Mouse (Mus musculus) cerebellum, adult 9-11 months (tissue): ENCODE data around the gene Cox14.
"Not testable (repeated sequence)": the region's sequence is repeated elsewhere in the genome, so short reads cannot be mapped to it uniquely, and the experiment has no call there.

ENCODE experiments used
- DNase-seq: peaks from one replicate; pipeline ENCODE4 v3.0.0; 2022

Cox14 gene

DNA sequence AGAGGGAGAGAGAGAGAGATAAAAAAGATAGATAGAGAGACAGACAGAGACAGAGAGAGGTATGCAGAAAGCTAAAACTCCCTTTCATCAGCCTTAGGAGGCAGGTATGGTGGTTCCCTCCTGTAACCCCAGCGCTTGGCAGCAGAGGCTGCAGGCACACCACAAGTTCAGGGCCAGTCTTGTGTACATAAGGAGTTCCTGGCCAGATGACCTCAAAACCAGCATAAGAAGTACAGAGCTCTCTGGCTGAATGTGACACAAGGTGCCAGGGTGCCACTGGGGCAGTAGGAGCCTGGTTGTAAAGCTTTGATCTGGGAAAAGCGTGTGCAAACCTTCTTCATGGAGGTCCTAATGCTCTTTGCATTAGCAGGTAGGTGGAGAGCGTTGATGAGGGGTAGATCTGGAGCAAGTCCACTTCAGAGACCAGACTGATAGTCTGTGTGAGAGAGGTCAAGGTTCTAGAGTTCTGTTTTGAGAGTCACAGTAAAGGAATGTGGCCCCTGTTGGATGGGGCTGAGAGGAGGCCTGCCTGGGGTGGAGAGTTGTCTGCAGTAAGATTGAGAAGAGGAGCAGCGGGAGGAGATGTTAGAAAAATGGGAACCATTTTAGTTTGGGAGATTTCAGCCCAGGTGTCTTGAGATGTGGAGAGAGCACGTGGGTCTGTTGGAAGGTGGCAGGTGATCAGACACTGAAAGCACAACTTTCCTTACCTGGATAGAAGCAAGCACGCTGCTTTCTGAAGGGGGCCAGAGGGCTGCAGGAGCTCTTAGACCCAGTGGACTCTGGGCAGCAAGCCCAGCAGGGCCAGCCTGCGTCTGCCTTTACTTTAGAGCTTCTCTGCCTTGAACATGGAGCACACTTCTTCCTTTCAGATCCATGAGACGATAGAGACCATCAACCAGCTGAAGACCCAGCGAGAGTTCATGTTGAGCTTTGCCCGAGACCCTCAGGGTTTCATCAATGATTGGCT is 14.9 kb upstream of the Cox14 start:
- DNase-seq: no peak

- no peak for DNase-seq
Measured at GRCm38 (mm10) chr15:99711491-99711890, 13.9 kb upstream of the Cox14 start.

DNA sequence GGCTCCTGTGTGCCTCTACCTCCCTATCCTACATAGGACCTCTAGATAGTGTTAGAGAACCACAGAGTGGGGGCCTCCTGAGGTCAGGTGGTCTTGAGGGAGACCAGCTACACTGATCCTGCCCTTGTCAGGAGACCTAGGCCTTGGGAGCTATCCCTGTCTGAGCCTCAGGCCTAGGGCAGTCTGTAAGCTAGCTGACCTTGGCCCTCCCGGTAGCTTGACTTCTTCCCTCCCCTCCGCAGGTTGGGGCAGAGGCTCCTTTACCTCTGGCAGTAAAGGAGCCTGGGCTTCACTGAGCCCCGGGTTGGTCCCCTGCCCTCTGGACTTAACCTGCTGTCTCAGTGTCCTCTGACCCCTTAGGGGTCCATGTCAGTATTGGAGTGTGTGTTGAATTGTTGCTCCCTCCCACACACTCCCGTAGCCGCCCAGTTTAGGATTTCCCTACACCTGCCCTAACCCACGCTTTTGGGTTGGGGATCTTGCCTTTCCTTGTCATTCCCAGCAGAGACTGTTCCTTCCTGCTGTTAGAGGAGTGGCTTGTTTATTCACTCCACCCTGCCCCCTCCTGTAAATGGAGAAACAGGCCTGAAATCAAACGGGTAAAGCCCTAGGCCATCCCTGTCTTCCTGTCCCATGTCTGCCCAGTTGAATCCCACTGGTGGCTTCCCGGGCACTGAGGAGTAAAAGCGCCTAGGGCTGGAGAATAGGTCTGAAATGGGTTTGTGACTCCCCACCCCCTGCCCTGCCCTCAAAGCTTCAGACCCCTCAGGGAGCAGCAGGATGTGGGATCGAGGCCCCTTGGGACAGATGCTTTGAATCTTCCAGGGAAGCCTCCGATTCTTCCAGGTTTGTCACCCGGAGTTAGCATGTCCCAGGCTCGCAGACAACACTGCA is 12.5 kb upstream of the Cox14 start:
- no peak for DNase-seq

DNA sequence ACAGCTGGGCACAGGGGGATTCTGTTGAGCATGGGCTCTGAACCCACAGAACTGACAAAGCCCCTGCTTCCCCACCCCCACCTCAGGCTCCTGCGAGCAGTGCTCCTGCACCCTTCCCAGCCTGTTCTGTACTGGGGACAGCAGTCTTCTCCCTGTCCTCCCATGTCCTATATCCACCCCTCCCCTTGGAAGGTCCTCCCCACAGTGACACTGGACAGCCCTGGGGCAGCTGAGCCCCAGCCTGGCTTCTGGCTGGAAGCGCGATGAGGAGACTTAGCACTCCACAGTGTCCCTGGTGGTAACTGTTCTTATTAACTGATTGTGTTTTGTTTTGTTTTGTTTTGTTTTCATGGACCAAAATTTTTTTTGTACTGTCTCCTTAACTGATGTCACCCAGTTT is 11.8 kb upstream of the Cox14 start:
- no peak for DNase-seq

DNA sequence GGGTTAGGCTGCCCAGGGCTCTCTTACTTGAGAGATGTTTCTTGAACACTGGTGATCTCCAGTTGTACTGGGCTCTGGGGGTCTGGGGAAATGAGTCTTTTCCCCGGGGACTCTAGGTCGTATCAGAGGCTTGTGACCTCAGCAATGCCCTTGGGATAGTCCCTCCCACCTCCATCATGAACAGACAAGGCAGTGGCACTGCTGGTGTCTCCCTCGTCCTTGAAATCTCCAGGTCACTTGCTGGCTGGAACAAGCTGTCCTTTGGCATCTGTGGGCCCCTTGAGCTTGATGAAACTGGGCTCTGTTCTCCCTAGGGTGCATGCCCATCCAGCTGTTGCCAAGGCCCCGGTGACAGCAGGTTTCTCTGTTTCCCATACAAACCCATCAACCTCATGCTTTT is 11.2 kb upstream of the Cox14 start:
- DNase-seq: peak; percentile 67

GRCm38 (mm10) chr15:99714858-99715257 is 10.6 kb upstream of the Cox14 start:
- peak; percentile 90 for DNase-seq

DNA sequence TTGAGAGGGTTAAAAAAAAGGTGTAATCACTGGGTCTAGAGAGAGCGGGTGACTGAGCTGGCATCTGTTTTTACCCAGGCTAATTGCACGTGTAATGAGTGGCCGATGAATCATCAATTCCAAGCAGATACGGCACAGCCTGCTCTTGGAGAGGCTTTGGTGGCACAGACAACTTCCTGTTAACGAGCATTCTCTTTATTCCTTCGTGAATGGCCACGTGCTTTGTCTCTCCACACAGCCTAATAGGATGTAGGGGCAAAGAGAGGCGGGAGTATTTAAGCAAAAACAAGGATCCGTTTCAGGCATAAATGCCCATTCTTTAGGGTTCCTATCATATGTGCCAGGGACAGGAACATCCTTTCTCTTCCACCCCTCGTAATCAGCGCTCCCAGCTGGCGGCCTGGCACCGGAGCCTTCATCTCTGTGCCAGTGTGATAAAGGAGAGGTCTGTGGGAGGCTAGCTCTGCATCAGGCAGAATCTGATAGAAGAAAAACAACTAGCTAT is 10.0 kb upstream of the Cox14 start:
- DNase-seq: peak; percentile 74

DNA sequence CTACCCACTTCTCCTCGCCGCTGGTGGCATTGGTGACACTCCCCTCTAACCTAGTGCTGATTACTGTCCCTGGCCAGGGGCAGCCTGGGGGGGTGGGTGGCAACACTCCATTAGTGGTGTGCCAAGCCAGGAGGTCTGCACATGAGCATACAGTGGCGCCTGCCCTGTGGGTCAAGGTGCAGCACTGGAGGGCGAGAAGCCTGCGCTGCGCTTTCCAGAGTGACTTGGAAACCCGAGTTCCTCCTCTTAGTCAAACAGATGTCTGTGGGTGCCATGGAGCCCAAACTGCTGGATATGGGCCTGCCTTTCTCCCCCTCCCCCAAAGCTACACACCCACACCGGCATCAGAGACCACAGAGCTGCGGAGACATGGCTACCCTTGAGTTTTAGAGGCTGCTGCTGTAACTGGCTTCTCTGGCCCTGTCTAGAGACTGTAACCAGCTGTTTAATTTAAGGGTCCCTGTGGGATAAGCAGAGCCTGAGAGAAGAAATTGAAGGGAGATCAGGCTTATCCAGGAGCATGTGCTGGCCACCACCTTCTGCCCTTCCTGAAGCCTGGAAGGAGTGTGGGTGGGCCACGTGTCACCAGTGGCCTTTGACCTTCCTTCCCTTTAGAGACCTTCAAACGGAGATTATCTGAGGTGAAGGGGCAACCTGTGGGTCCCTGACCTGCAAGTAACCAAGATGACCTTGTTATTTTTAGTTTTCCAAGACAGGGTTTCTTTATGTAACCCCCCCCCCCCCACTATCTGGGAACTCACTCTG is 9.3 kb upstream of the Cox14 start:
- peak; percentile 67 for DNase-seq

DNA sequence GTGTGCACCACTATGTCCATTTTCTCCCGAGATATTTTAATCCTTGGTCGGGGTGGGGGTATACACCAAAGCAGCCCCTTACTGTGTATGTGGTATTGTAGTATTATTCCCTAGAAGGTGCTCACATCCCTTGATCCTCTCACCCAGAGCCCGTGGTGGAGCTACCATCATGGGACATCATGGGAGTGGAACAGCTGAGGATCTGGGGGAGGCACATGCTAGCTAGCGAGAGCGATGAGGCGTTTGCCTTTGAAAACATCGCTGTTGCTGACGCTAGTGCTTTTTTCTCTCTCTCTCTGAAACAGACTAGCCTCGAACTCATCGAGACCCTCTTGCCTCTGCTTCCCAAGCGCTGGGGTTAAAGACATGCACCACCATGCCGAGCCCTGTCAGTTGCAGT is 8.6 kb upstream of the Cox14 start:
- peak; percentile 57 for DNase-seq

DNA sequence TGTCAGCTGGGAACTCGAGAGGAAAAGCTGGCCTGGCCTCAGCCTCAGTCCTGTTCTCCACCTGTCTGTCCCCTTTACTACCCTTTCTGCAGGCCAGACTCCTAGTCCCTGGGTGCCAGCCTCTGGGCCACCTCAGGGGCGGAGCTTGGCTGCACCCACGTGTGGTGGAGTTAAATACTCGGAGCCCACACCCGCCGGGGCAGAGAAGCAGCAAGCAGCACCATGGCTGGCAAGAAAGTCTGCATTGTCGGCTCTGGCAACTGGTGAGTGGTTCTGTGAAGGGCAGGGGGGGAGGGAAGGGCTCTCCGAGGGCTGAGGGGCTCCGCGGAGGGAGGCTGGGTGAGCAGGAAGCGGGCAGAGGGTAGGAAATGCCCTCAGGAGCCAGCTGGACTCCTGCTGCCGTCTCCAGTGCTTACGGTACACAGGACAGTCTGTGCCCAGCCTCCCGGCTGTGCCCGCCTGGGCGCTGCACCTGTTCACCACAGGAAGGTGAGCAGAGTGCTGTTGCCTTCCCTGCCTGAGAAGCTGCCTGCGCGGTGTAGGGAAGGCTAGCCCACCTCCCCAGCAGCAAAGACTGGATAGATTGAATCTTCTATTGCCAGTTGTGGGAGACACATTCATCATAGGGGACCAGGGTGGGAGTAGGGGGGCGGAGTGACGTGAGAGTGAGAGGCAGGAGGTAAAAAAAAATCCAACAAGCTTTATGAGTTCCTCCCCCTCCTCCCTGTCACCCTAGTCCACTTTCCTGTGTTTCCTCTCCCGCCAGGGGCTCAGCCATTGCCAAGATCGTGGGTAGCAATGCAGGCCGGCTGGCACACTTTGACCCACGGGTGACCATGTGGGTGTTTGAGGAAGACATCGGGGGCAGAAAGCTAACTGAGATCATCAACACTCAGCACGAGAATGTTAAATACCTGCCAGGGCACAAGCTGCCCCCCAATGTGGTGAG is 7.8 kb upstream of the Cox14 start, which contains the start of gene Gpd1:
TSS of gene Gpd1 (plus strand) at position 130 of the 949 bp plus-strand sequence.
- peak; percentile 93 for DNase-seq

GRCm38 (mm10) chr15:99718461-99719021 is 6.9 kb upstream of the Cox14 start:
- peak; percentile 77 for DNase-seq

GRCm38 (mm10) chr15:99719865-99720264 is 5.6 kb upstream of the Cox14 start:
- peak; percentile 52 for DNase-seq

DNA sequence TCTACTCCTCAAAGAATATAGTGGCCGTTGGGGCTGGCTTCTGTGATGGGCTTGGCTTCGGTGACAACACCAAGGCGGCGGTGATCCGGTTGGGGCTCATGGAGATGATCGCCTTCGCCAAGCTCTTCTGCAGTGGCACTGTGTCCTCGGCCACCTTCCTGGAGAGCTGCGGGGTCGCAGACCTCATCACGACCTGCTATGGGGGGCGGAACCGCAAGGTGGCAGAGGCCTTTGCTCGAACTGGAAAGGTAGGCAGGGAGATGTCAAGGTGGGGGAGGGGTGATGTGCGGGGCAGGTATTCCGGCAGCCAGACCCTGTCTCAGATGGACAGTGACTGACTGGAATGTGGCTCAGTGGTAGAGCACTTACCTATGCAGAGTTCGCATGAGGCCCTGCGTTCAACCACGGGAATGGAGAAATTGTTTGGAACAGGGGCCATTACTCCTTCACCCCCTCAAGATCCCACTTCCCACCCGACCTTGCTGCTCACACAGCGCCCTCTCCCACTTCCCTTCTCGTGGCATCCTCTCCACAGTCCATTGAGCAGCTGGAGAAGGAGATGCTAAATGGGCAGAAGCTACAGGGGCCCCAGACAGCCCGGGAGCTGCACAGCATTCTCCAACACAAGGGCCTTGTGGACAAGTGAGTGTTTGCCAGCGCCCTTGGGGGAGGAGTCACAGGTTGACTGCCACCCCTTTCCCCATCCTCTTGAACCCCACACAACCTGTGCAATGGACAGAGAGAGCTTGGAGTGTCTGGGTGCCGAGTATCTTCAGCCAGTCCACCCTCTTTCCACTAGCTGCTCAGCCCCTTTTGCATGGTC is 3.3 kb upstream of the Cox14 start:
- peak; percentile 62 for DNase-seq

DNA sequence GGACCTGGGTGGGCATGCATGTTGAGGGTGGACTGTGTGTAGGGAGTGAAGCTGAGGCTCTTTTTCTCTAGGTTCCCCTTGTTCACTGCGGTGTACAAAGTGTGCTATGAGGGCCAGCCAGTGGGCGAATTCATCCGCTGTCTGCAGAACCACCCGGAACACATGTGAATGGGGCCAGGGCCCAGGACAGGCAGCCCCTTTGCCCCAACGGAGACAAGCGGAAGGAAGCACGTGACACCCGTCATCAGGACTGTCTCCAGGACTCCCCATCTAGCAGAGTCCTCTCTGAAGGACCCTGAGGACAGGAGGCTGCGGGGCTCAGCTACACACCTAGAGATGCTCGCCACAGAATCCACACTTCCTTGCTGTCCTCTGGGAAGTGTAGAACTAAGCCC is 2.3 kb upstream of the Cox14 start:
- peak; percentile 58 for DNase-seq

DNA sequence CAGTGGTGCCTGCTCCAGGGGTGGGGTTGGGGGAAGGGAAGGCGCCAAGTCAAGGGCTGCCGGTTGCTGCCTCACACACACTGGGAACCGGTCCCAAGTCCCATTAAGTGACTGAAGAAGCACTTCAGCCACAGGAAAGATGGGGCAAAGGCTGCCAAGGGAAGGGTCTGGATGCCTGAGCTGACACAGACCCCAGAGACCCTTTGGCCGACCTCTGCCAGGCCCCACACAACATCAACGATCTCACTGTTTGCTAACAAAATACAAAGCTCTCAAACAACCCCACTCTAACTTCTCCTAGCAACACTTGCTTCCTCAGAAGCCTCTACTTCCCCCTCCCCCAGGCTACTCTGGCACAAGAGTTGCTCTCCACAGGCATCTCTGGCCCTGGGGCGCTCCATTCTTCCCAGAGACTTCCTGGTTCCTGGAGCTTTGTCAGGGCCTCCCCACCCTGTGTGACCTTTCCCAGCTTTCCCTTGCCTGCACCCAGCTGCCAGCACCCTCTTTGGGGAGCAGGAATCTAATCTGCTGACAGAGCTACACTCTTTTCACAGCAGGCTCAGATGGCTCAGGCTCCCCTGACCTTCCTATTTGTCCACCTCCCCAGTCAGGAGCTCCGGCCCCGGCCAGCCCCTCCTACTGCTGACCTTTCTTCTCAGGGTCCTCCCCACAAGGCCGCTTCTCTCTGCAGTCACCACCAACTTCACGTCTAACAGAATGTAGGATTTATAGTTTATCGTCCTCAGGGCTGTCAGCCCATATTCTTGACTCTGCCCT is 1.7 kb upstream of the Cox14 start:
- DNase-seq: peak; percentile 82

- peak; percentile 85 for DNase-seq
Measured at GRCm38 (mm10) chr15:99724292-99725021, 961 bp upstream of the Cox14 start.

- DNase-seq: no peak
Measured at GRCm38 (mm10) chr15:99726549-99726948, 1.1 kb downstream of the Cox14 start.

- DNase-seq: not testable (repeated sequence)
Measured at GRCm38 (mm10) chr15:99727039-99727438, 1.6 kb downstream of the Cox14 start.
